Mouse (Mus musculus) CH12F3 (cell line): Measurements from ENCODE around the gene Acsl5.

Experiments
- in situ Hi-C: fragments of 300-500 bp; cut with MboI; formaldehyde crosslinking; loops from 2 replicates; pipeline ENCODE4 v1.14.3; 2020; ENCODE audit warnings: low sequenced_read_pairs

Acsl5 gene

GRCm38 (mm10) chr19:55236564-55236963 lies 15.2 kb upstream of the Acsl5 start:
- in situ Hi-C loops, result no loop called here

GRCm38 (mm10) chr19:55239766-55240426 lies 11.8 kb upstream of the Acsl5 start:
- in situ Hi-C loops, result no loop called here

GRCm38 (mm10) chr19:55241186-55241645 lies 10.5 kb upstream of the Acsl5 start, which contains the start of gene Gucy2g:
Gucy2g (minus strand) TSS chr19:55241236.
- in situ Hi-C loops, result no loop called here

- in situ Hi-C loops, result no loop called here
These were observed 6.9 kb upstream of the Acsl5 start for GRCm38 (mm10) chr19:55244791-55245231.

GRCm38 (mm10) chr19:55247563-55247962 lies 4.2 kb upstream of the Acsl5 start:
- in situ Hi-C loops, result no loop called here

- in situ Hi-C loops, result no loop called here
These were observed 3.7 kb upstream of the Acsl5 start for GRCm38 (mm10) chr19:55247991-55248520.

- in situ Hi-C loops, result no loop called here
These were observed 1.3 kb upstream of the Acsl5 start for GRCm38 (mm10) chr19:55250451-55250850.

- in situ Hi-C loops, result no loop called here
These were observed 1.5 kb downstream of the Acsl5 start for GRCm38 (mm10) chr19:55253239-55253569.

GRCm38 (mm10) chr19:55253570-55254441 lies 2.1 kb downstream of the Acsl5 start:
- in situ Hi-C loops, result no loop called here

- in situ Hi-C loops, result no loop called here
These were observed 2.8 kb downstream of the Acsl5 start for GRCm38 (mm10) chr19:55254513-55255016.

- in situ Hi-C loops, result no loop called here
These were observed 4.4 kb downstream of the Acsl5 start for GRCm38 (mm10) chr19:55256156-55256555.

GRCm38 (mm10) chr19:55257656-55258375 lies 6.1 kb downstream of the Acsl5 start:
- in situ Hi-C loops, result no loop called here

- in situ Hi-C loops, result no loop called here
These were observed 6.8 kb downstream of the Acsl5 start for GRCm38 (mm10) chr19:55258514-55258913.

GRCm38 (mm10) chr19:55260389-55261184 lies 8.8 kb downstream of the Acsl5 start:
- in situ Hi-C loops, result no loop called here

GRCm38 (mm10) chr19:55265269-55265668 lies 13.5 kb downstream of the Acsl5 start:
- in situ Hi-C loops, result no loop called here

GRCm38 (mm10) chr19:55266786-55267185 lies 15.0 kb downstream of the Acsl5 start:
- in situ Hi-C loops, result no loop called here

GRCm38 (mm10) chr19:55268150-55268549 lies 16.4 kb downstream of the Acsl5 start:
- in situ Hi-C loops, result no loop called here

GRCm38 (mm10) chr19:55269051-55269450 lies 17.3 kb downstream of the Acsl5 start:
- in situ Hi-C loops, result no loop called here

- in situ Hi-C loops, result no loop called here
These were observed 19.7 kb downstream of the Acsl5 start for GRCm38 (mm10) chr19:55271448-55271847.

GRCm38 (mm10) chr19:55273340-55273739 lies 21.6 kb downstream of the Acsl5 start:
- in situ Hi-C loops, result no loop called here
